Mouse (Mus musculus) forebrain, postnatal 0 days (tissue): ENCODE data around the gene Fchsd2. TPM values are rescaled to one million over a fixed set of nuclear protein-coding genes. Genes with fewer than 3 reads are reported as not detected.

Experiments used
- ATAC-seq: fragments of 200-750 bp; cut with Nextera tagmentation; 2 replicates; pipeline ENCODE4 v1.8.0; 2017; ENCODE audit warnings: mild to moderate bottlenecking, moderate library complexity
- DNase-seq: peaks from one replicate; pipeline ENCODE4 v3.0.0-alpha.2; 2015
- H3K27ac ChIP-seq: fragments of 300-500 bp; sonication (generic); 2 replicates; pipeline ENCODE4 v1.5.1; 2014; ENCODE audit warnings: low read depth, mild to moderate bottlenecking, antibody characterized with exemption, low read length, moderate library complexity, mixed read lengths
- H3K27me3 ChIP-seq: fragments of 300-500 bp; sonication (generic); 2 replicates; pipeline ENCODE4 v1.6.1; 2014; ENCODE audit warnings: mild to moderate bottlenecking, low read length, mixed read lengths; ENCODE audit not compliant: insufficient read depth
- H3K36me3 ChIP-seq: fragments of 300-500 bp; sonication (generic); 2 replicates; pipeline ENCODE4 v1.6.1; 2014; ENCODE audit warnings: mild to moderate bottlenecking, moderate library complexity; ENCODE audit not compliant: insufficient read depth
- H3K4me1 ChIP-seq: fragments of 300-500 bp; sonication (generic); 2 replicates; pipeline ENCODE4 v1.6.1; 2014; ENCODE audit warnings: antibody characterized with exemption; ENCODE audit not compliant: insufficient read depth
- H3K4me2 ChIP-seq: fragments of 300-500 bp; sonication (generic); 2 replicates; pipeline ENCODE4 v1.6.1; 2014; ENCODE audit warnings: low read depth, mild to moderate bottlenecking, moderate library complexity
- H3K4me3 ChIP-seq: fragments of 300-500 bp; sonication (generic); 2 replicates; pipeline ENCODE4 v1.5.1; 2014; ENCODE audit warnings: low read depth, low read length, mixed read lengths
- H3K9ac ChIP-seq: fragments of 300-500 bp; sonication (generic); 2 replicates; pipeline ENCODE4 v1.6.1; 2014; ENCODE audit warnings: mild to moderate bottlenecking
- H3K9me3 ChIP-seq: fragments of 300-500 bp; sonication (generic); 2 replicates; pipeline ENCODE4 v1.6.1; 2016; ENCODE audit warnings: low read length
- CTCF ChIP-seq: sonication (generic); IDR thresholded peaks from 2 replicates; pipeline ENCODE4 v1.5.1; 2016; ENCODE audit warnings: antibody characterized with exemption, control low read depth, low read depth
- WGBS: fragments of 180-500 bp; shearing (Covaris S2); extraction: QIAGEN DNeasy Blood & Tissue Kit; methylation state at CpG from one replicate; pipeline ENCODE4 v1.1.7; 2014; 5-methylcytosine and 5-hydroxymethylcytosine counted together
- polyA plus RNA-seq: library from polyadenylated mRNA; unstranded; fragments of >200 nt; fragmentation: Nextera tagmentation; extraction: Ambion mirVana; gene quantifications from 2 replicates; pipeline ENCODE4 v1.2.1, GENCODE M21; 2015
- total RNA-seq: library from RNA; depleted of rRNA; stranded (reverse); fragments of >200 nt; gene quantifications from 2 replicates; pipeline ENCODE4 v1.2.3, GENCODE M21; 2014; rRNA removed

Fchsd2 gene
- total and polyA plus RNA-seq, 2 experiments from 2014 or later: 36.3 to 66.8 TPM

DNA sequence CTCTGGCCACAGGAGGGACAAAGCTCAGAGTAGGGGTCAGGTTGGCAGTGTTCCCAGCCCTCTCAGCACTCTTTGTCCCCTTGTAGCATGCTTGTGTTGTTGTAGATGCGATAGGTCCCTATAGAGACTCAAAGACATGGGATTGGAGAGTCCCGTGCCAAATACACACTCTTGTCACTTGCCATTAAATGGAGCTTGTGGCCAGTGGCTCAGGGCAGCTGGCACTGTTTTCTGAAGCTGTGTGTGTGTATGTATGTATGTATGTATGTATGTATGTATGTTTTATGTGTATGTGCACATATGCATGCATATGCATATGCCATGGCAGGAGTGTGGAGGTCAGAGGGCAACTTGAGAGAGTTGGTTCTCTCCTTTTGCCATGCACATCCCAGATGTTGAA lies 235.1 kb downstream of the Fchsd2 start:
- H3K27me3 ChIP-seq: no peaks in the 10 kb centered on the region
- WGBS: 74% methylated on average over 2 of the region's 2 CpGs
- H3K27ac ChIP-seq: no peak overlapping the region
- H3K4me3 ChIP-seq: no peak overlapping the region
- H3K36me3 ChIP-seq: no peaks in the 10 kb centered on the region
- H3K4me1 ChIP-seq: 0 out of 2 replicates have a peak, but pooled peaks cover 8% of the 10 kb centered on the region
- no peak overlapping the region for H3K9ac ChIP-seq
- no peaks in the 10 kb centered on the region for H3K9me3 ChIP-seq
- H3K4me2 ChIP-seq: no peak overlapping the region
- DNase-seq (no peak), ATAC-seq (no peak)
- TF ChIP-seq CTCF: no peak

DNA sequence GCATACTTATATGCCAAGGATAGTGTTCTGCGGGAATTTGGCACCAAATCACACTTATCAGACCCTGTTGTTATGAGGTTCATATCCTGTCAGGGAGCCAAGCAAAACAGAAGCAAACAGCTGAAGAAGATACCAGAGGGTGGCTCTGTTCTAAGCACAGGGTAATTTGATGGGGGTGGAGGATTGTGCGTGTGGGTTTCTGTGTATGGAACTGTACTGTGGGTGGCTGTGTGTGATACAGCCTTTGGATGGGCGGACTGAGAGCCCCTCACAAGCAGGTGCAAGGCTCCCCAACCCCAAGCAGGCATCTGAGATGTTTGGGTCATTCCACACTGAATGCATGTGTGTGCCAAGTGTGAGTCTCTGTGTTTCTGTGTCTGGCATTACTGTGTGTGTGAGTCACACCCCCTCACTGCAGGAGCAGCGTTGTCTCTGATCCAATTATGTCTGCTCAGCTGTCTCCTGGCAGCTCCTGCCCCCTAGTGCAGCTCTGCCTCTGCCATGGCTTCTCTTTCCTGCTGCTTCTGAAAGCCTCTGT lies 236.0 kb downstream of the Fchsd2 start:
- H3K36me3 ChIP-seq: no peaks in the 10 kb centered on the region
- H3K27me3 ChIP-seq: no peaks in the 10 kb centered on the region
- WGBS: 46% methylated on average over 4 of the region's 4 CpGs
- TF ChIP-seq CTCF: peak; percentile 36
- peak; percentile 62 for DNase-seq
- H3K4me2 ChIP-seq: no peak overlapping the region
- no peak overlapping the region for H3K4me3 ChIP-seq
- H3K9ac ChIP-seq: no peak overlapping the region
- 0 out of 2 replicates have a peak, but pooled peaks cover 8% of the 10 kb centered on the region for H3K4me1 ChIP-seq
- peak; percentile 86 for ATAC-seq
- H3K27ac ChIP-seq: no peak overlapping the region; the same call in 1 of the 2 replicates
- no peaks in the 10 kb centered on the region for H3K9me3 ChIP-seq

DNA sequence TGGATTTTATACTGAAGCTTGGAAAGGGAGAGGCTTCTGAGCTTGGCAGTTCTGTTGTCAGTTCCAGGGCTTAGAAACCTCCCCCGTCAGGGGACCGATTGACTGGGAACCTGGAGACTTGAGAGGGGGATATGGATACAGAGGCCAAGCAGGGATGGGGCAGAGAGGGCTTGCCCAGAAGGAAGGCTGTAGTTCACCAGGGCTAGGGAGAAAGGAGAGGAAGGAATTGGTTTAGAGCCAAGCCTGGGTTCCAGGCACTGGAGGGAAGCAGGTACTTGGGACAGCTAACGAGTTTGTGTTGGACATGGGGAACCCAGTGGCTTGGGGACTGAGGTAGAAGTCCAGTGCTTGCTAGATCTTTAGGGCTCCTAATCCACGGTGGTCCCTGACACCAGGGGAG lies 236.9 kb downstream of the Fchsd2 start:
- no peak for ATAC-seq
- no peak overlapping the region for H3K27ac ChIP-seq
- H3K4me3 ChIP-seq: no peak overlapping the region
- no peak overlapping the region for H3K9ac ChIP-seq
- 0 out of 2 replicates have a peak, but pooled peaks cover 8% of the 10 kb centered on the region for H3K4me1 ChIP-seq
- DNase-seq: no peak
- 64% methylated on average over 4 of the region's 4 CpGs for WGBS
- no peaks in the 10 kb centered on the region for H3K36me3 ChIP-seq
- H3K27me3 ChIP-seq: no peaks in the 10 kb centered on the region
- TF ChIP-seq CTCF: no peak
- H3K4me2 ChIP-seq: no peak overlapping the region
- no peaks in the 10 kb centered on the region for H3K9me3 ChIP-seq

DNA sequence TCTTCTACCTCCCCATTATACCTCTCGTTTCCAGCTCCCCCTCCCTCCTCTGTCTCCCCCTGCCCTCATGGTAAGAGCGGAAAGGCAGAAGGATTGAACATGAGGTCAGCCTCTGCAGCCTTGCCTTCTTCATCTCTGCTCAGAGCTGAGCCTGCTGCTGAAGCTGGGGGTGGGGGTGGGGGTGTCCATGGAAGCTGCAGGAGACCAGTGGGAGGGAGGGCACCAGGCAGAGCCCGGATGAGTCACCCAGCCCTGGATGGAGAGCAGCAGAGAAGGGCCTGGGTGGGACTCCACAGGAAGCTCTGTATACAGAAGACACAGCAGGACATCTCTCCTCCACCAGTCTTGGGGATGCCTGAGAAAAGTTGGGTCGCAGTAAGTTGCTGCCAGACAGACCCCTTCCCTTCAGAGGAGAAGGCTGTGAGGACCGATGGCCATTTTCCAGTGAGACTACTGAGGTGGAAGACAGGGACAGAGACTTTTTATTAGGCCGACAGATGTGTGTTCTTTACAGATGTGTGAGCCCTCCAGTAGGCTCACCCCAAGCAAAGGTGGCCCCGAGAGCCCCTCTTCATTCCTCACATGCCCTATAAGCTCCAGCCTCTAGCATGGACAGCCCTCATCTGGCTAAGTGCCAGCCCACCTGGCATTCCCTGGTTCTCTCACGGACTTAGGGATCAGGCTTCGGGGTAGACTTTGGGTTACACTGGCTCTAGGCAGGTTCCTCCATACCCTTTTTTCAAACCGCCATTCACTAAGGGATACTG lies 237.6 kb downstream of the Fchsd2 start:
- no peak for TF ChIP-seq CTCF
- DNase-seq: no peak
- no peak overlapping the region for H3K4me2 ChIP-seq
- H3K27me3 ChIP-seq: no peaks in the 10 kb centered on the region
- no peak overlapping the region for H3K9ac ChIP-seq
- H3K27ac ChIP-seq: no peak overlapping the region
- no peak overlapping the region for H3K4me3 ChIP-seq
- H3K36me3 ChIP-seq: no peaks in the 10 kb centered on the region
- H3K9me3 ChIP-seq: no peaks in the 10 kb centered on the region
- 69% methylated on average over 10 of the region's 10 CpGs for WGBS
- 0 out of 2 replicates have a peak, but pooled peaks cover 8% of the 10 kb centered on the region for H3K4me1 ChIP-seq
- ATAC-seq: no peak

DNA sequence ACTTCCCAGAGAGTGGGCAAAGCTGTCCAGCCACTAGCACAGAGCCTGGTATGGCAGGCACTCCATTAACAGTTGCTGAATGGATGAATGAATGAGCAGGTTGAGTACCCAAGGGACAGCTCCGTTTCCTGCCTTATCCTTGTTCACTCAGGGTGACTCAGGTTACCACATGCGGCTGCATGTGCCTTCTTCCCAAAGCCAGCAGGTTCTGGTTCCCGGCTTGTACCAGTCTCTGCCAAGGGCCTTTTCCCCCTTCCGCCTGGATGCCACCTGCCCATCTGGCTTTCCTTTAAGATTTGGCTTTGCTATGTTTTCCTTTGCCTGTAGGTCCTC lies 238.1 kb downstream of the Fchsd2 start:
- no peak for ATAC-seq
- no peak overlapping the region for H3K27ac ChIP-seq
- no peak overlapping the region for H3K9ac ChIP-seq
- no peak overlapping the region for H3K4me3 ChIP-seq
- 0 out of 2 replicates have a peak, but pooled peaks cover 8% of the 10 kb centered on the region for H3K4me1 ChIP-seq
- no peak overlapping the region for H3K4me2 ChIP-seq
- H3K36me3 ChIP-seq: no peaks in the 10 kb centered on the region
- no peaks in the 10 kb centered on the region for H3K9me3 ChIP-seq
- H3K27me3 ChIP-seq: no peaks in the 10 kb centered on the region
- TF ChIP-seq CTCF: no peak
- WGBS: 76% methylated on average over 4 of the region's 4 CpGs
- no peak for DNase-seq

DNA sequence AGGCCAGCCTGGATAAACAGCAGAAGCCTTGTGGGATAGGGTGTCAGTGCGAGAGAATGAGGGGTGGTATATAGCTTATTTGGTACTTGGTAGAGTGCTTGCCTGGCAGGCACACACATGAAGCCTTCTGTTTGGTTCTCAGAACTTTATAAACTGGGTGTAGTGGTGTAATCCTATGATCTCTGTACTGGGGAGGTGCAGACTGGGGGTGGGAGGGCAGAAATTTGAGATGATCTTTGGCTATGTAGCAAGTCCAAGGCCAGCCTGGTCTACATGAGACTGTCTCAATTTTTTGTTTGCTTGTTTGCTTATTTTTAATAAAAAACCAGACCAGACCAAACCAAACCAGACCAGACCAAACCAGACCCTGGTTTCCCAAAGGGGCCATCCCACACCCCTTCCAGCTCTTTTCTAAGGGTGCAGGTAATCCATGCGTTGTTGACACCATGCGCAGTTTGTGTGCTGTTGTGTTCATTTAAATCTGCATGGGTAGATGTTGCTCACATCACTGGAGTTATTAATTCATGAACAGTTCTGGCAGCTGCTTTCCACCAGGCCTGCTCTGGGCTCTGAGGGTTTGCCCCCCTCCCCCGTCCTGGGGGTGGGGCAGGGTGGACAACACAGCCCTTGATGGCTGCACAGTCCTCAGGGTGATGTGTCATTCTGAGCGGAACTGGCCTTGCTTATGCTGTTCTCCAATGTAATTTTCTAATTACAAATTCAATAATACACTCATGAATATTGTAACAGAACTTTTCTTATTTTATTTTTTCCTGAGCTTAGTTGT lies 239.6 kb downstream of the Fchsd2 start:
- ATAC-seq: no peak
- no peak overlapping the region for H3K27ac ChIP-seq
- H3K4me3 ChIP-seq: no peak overlapping the region
- WGBS: 82% methylated on average over 5 of the region's 5 CpGs
- H3K4me2 ChIP-seq: no peak overlapping the region
- H3K4me1 ChIP-seq: 0 out of 2 replicates have a peak, but pooled peaks cover 8% of the 10 kb centered on the region
- H3K27me3 ChIP-seq: no peaks in the 10 kb centered on the region
- no peak overlapping the region for H3K9ac ChIP-seq
- no peak for TF ChIP-seq CTCF
- no peak for DNase-seq
- H3K9me3 ChIP-seq: no peaks in the 10 kb centered on the region
- no peaks in the 10 kb centered on the region for H3K36me3 ChIP-seq

Other genes starting within 250 kb of the Fchsd2 start
- 7.5 and 8.3 TPM in 2 replicates for gene Relt, start 229.4 kb upstream of the Fchsd2 start, total RNA-seq
- 4.4 and 5.1 TPM in 2 replicates for gene Relt, start 229.4 kb upstream of the Fchsd2 start, polyA plus RNA-seq
- 47.9 and 52.7 TPM in 2 replicates for gene Arhgef17, start 160.8 kb upstream of the Fchsd2 start, total RNA-seq
- 9.8 and 12.5 TPM in 2 replicates for gene Arhgef17, start 160.8 kb upstream of the Fchsd2 start, polyA plus RNA-seq
- 1.2 and 2.3 TPM in 2 replicates for gene P2ry6, start 118.2 kb upstream of the Fchsd2 start, total RNA-seq
- gene P2ry6, start 118.2 kb upstream of the Fchsd2 start, polyA plus RNA-seq: 3.1 and 3.8 TPM in 2 replicates
- 0.38 and 0.67 TPM in 2 replicates for gene P2ry2, start 80.0 kb upstream of the Fchsd2 start, total RNA-seq
- gene P2ry2, start 80.0 kb upstream of the Fchsd2 start, polyA plus RNA-seq: 0.24 and 0.40 TPM in 2 replicates
- gene Atg16l2, start 209.4 kb downstream of the Fchsd2 start, total RNA-seq: 35.3 and 51.9 TPM in 2 replicates
- gene Atg16l2, start 209.4 kb downstream of the Fchsd2 start, polyA plus RNA-seq: 13.9 and 21.6 TPM in 2 replicates
- 17.3 and 24.5 TPM in 2 replicates for gene Stard10, start 224.2 kb downstream of the Fchsd2 start, total RNA-seq
- 11.0 and 12.2 TPM in 2 replicates for gene Stard10, start 224.2 kb downstream of the Fchsd2 start, polyA plus RNA-seq